In the genomic region with DNA sequence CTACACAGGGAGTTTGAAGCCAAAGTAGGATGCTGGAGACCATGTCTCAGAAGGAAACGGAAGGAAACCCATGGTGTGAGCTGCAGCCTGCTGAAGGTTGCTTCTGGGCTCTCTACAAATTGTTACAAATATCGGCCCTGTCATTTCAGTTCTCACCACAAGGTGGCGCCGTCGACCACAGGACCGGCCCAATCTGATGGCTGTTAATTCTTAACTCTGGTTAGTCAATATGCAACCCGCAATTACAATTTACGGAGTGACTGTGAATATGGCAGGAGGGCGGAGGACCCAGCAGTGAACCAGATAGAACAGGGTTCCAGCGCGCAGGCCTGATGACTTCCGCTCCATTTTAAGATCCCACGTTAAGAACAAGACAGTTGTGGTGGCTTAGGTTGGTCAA, we compare ENCODE assay signal across 8 mouse cellular contexts.
DNase-seq lines count a peak whose midpoint lies in the region; TF ChIP-seq lines count a peak whose summit lies in the region.

No protein-coding gene starts in this region.

- no peaks in the 10 kb centered on the region for H3K4me1 ChIP-seq in heart, adult 2 months (ENCODE audit: control insufficient read depth, insufficient read depth, low read length)
- no peaks in the 10 kb centered on the region; the same call in 1 of the 2 replicates for H3K4me1 ChIP-seq in kidney, adult 2 months (ENCODE audit: control insufficient read depth, insufficient read depth, low read length)

- TF ChIP-seq EP300 in heart, adult 2 months (IDR thresholded peaks at IDR 0.05; ENCODE audit: insufficient read depth, low read depth, low read length), result no peak

- no peak overlapping the region for H3K4me3 ChIP-seq in heart, adult 2 months
- no peak overlapping the region for H3K4me3 ChIP-seq in kidney, adult 2 months (ENCODE audit: insufficient read depth, low read depth, low read length)

- no peaks in the 10 kb centered on the region for H3K36me3 ChIP-seq in heart, adult 2 months (ENCODE audit: control insufficient read depth, insufficient read depth, low read length)
- H3K36me3 ChIP-seq in kidney, adult 2 months (ENCODE audit: control insufficient read depth, insufficient read depth, low read length), result no peaks in the 10 kb centered on the region

- peak; percentile 88 for TF ChIP-seq CTCF in heart, adult 2 months (IDR thresholded peaks at IDR 0.05)
- TF ChIP-seq CTCF in kidney, adult 2 months (conservative IDR thresholded peaks at IDR 0.05; ENCODE audit: insufficient read depth, insufficient read length, low read depth, low read length), result peak; percentile 83

- no peak overlapping the region for H3K9ac ChIP-seq in heart, adult 2 months (ENCODE audit: low read depth, low read length)

- peak; percentile 18 to 63 for DNase-seq in heart, adult 2 months
- DNase-seq in heart, adult 11 months, result no peak
- peak; percentile 60 for DNase-seq in A20 (ENCODE audit: low read depth, low spot score)
- DNase-seq in adipocyte (ENCODE audit: low spot score), result peak; percentile 16
- peak; percentile 69 for DNase-seq in embryo, embryonic 10.5 days (ENCODE audit: low spot score)
- DNase-seq in kidney, adult 2 months, result peak; percentile 88
- DNase-seq in lung, postnatal 10 days, result peak; percentile 61
- DNase-seq in spleen, postnatal 4 days (ENCODE audit: low spot score in 2 of 2), result peak; percentile 50 to 84

- no peaks in the 10 kb centered on the region for H3K27me3 ChIP-seq in heart, adult 2 months (ENCODE audit: control insufficient read depth, insufficient read depth, low read length)
- no peaks in the 10 kb centered on the region for H3K27me3 ChIP-seq in kidney, adult 2 months (replicated peaks; ENCODE audit: control insufficient read depth, insufficient read depth, low read length)

- no peak overlapping the region for H3K27ac ChIP-seq in heart, adult 2 months
- no peak overlapping the region for H3K27ac ChIP-seq in kidney, adult 2 months (ENCODE audit: insufficient read depth, low read depth, low read length)

- WGBS in heart, adult 2 months, result 34% methylated on average over 13 of the region's 13 CpGs
- 17% methylated on average over 13 of the region's 13 CpGs for whole genome bisulfite sequencing in kidney, adult 2 months

- no peaks in the 10 kb centered on the region for H3K79me2 ChIP-seq in heart, adult 2 months (replicated peaks; ENCODE audit: control insufficient read depth, insufficient read depth, low read length)

- no peak for TF ChIP-seq POLR2A in heart, adult 2 months (IDR thresholded peaks at IDR 0.05; ENCODE audit: insufficient read depth, low read depth, low read length)
- no peak for TF ChIP-seq POLR2A in kidney, adult 2 months (IDR thresholded peaks at IDR 0.05; ENCODE audit: low read depth, low read length)

- intact Hi-C loops in heart, adult 2 months (cut with DNase I), result loop anchor here (5.0 kb wide), 1 partner anchor 441 kb away; no protein-coding TSS in a partner anchor
